Comparison of ENCODE assay signal across 9 mouse cellular contexts in the genomic region with DNA sequence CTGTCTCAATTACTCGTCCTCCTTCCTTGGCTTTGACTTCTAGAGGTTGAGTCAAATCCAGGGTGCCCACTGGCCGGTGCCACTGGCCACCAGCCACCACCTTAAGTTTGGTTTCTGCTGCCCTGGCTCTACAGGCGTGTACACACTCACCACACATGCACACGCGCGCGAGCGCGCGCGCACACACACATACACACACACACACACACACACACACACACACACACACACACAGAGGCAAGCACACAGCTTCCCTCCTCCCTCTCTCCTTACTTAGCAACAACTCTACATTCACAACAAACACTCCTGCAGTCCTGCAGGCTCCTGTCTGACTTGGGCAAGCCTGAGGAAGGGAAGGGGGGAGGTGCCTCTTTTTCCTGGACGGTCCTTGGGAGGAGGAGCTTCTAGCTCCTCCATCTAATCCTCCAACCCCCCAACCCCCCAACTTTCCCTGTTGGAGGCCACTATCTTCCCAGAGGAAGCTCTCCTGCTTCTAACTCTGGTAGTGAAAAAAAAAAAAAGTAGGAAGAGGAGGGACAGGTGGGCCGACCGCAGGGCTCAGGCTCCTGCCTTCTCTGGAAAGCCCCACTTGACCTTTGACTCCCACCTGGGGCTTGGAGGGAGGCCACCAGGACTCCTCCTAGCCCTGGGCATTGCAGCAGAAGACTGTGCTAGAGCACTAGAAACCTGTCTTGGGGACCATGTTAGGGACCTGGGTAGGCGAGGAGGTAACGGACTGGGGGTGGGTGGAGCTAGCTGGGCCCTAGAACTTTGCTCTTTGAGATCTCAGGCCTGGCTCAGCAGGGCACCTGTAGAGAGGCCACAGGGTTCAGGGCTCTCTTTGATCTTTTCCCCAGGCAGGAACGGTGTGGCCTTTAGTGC. TPM values are rescaled to one million over a fixed set of nuclear protein-coding genes. Genes with fewer than 3 reads are reported as not detected.
DNase-seq lines count a peak whose midpoint lies in the region; ATAC-seq and TF ChIP-seq lines count a peak whose summit lies in the region.
"Had no signal": no experiment of that assay in that cellular context is flagged by ENCODE, and none has a peak within 500 bp of the region (broad histone marks: within the 10 kb centered on the region; RNA-seq: fewer than 3 reads in every experiment).

No protein-coding gene starts in this region.

- no peaks in the 10 kb centered on the region for H3K27me3 ChIP-seq in heart, embryonic 13.5 days (replicated peaks)
- H3K27me3 ChIP-seq in kidney, postnatal 0 days (ENCODE audit: insufficient read depth, low read length) = no peaks in the 10 kb centered on the region

- H3K4me1 ChIP-seq in heart, embryonic 13.5 days = peaks cover 100% of the 10 kb centered on the region
- peaks cover 97% of the 10 kb centered on the region for H3K4me1 ChIP-seq in kidney, postnatal 0 days (replicated peaks; ENCODE audit: insufficient read depth, low read length)

- 19% methylated on average over 17 of the region's 17 CpGs for WGBS in heart, embryonic 13.5 days
- WGBS in kidney, postnatal 0 days = 17% methylated on average over 17 of the region's 17 CpGs

- no peak for ATAC-seq in heart, embryonic 13.5 days (ENCODE audit: extremely low read depth, insufficient number of reproducible peaks, low FRiP score, low TSS enrichment)
- ATAC-seq in kidney, postnatal 0 days (replicated peaks; ENCODE audit: low FRiP score, low read depth) = peak; percentile 34
- ATAC-seq in megakaryocyte, adult 5-6 weeks (ENCODE audit: poor library complexity, severe bottlenecking) = no peak

- H3K4me3 ChIP-seq in layer of hippocampus, adult 2 months = no peak overlapping the region
- H3K4me3 ChIP-seq in heart, embryonic 13.5 days = peak overlapping the region; percentile 99
- H3K4me3 ChIP-seq in kidney, postnatal 0 days (replicated peaks; ENCODE audit: low read depth, low read length) = peak overlapping the region; percentile 20; the same call in 1 of the 2 replicates

- peak overlapping the region; percentile 83 for H3K4me2 ChIP-seq in heart, embryonic 13.5 days
- H3K4me2 ChIP-seq in kidney, postnatal 0 days (ENCODE audit: low read length) = peak overlapping the region; percentile 77

- TF ChIP-seq CTCF in layer of hippocampus, adult 2 months (conservative IDR thresholded peaks at IDR 0.05) = no peak
- TF ChIP-seq CTCF in kidney, postnatal 0 days (IDR thresholded peaks at IDR 0.05; ENCODE audit: low read depth) = no peak

- H3K9me3 ChIP-seq in heart, embryonic 13.5 days = no peaks in the 10 kb centered on the region
- no peaks in the 10 kb centered on the region for H3K9me3 ChIP-seq in kidney, postnatal 0 days (replicated peaks; ENCODE audit: low read length)

- peaks cover 9% of the 10 kb centered on the region; the same call in 1 of the 2 replicates for H3K36me3 ChIP-seq in heart, embryonic 13.5 days
- no peaks in the 10 kb centered on the region for H3K36me3 ChIP-seq in kidney, postnatal 0 days (ENCODE audit: insufficient read depth, low read length)

- peak overlapping the region; percentile 99 for H3K9ac ChIP-seq in heart, embryonic 13.5 days
- H3K9ac ChIP-seq in kidney, postnatal 0 days (ENCODE audit: low read depth, low read length) = peak overlapping the region; percentile 38; the same call in 1 of the 2 replicates

- DNase-seq in layer of hippocampus, adult 2 months (ENCODE audit: low spot score in 2 of 2) = no peak
- no peak for DNase-seq in layer of hippocampus, adult 18-20 months (ENCODE audit: low spot score in 2 of 2)
- peak; percentile 47 for DNase-seq in cerebellum, postnatal 10 days
- DNase-seq in kidney, postnatal 0 days (ENCODE audit: low spot score) = peak; percentile 72
- peak; percentile 49 to 67 for DNase-seq in lung, postnatal 4 days
- DNase-seq in right cerebral cortex, postnatal 36 days (ENCODE audit: low spot score in 2 of 2) = no peak

- H3K27ac ChIP-seq in layer of hippocampus, adult 2 months = peak overlapping the region; percentile 53; the same call in 1 of the 2 replicates
- peak overlapping the region; percentile 91 for H3K27ac ChIP-seq in heart, embryonic 13.5 days (replicated peaks)
- peak overlapping the region; percentile 95 for H3K27ac ChIP-seq in kidney, postnatal 0 days

RNA-seq across cellular contexts. Expression of a gene that starts 7.7 kb away (rescaled TPM):
- total RNA-seq in layer of hippocampus, adult 2 months (2021) = 10 to 100 TPM; 68.4 to 76.9 TPM
- 10 to 100 TPM; 64.0 to 72.3 TPM for total RNA-seq in layer of hippocampus, adult 18-20 months (2021)
- 7.3 and 9.4 TPM in 2 replicates for polyA plus RNA-seq in heart, embryonic 13.5 days (2015; fragmentation: Nextera tagmentation; extraction: Ambion mirVana)
- polyA plus RNA-seq in kidney, postnatal 0 days (2015; fragmentation: Nextera tagmentation; extraction: Ambion mirVana) = 8.7 and 9.1 TPM in 2 replicates
- total RNA-seq in megakaryocyte, adult 5-6 weeks (2015) = 6.0 TPM in 2 replicates
- total RNA-seq in megakaryocyte, adult 5-6 weeks (2017) = 2.6 and 3.0 TPM in 2 replicates

RNA-seq across cellular contexts. Expression of a gene that starts 35.6 kb away (rescaled TPM):
- total RNA-seq in layer of hippocampus, adult 2 months (2021) = not detected
- not detected for total RNA-seq in layer of hippocampus, adult 18-20 months (2021)
- not detected in 2 replicates for polyA plus RNA-seq in heart, embryonic 13.5 days (2015; fragmentation: Nextera tagmentation; extraction: Ambion mirVana)
- polyA plus RNA-seq in kidney, postnatal 0 days (2015; fragmentation: Nextera tagmentation; extraction: Ambion mirVana) = 19.9 and 27.8 TPM in 2 replicates
- total RNA-seq in megakaryocyte, adult 5-6 weeks (2015) = not detected in 2 replicates
- total RNA-seq in megakaryocyte, adult 5-6 weeks (2017) = not detected in 2 replicates

RNA-seq across cellular contexts. Expression of a gene that starts 49.4 kb away (rescaled TPM):
- not detected for total RNA-seq in layer of hippocampus, adult 2 months (2021)
- total RNA-seq in layer of hippocampus, adult 18-20 months (2021) = not detected
- polyA plus RNA-seq in heart, embryonic 13.5 days (2015; fragmentation: Nextera tagmentation; extraction: Ambion mirVana) = not detected in 2 replicates
- polyA plus RNA-seq in kidney, postnatal 0 days (2015; fragmentation: Nextera tagmentation; extraction: Ambion mirVana) = not detected in 2 replicates
- not detected in 2 replicates for total RNA-seq in megakaryocyte, adult 5-6 weeks (2015)
- not detected in 2 replicates for total RNA-seq in megakaryocyte, adult 5-6 weeks (2017)
- total RNA-seq: gastrocnemius, postnatal 4 days had no signal

Comparison
In these comparisons a context has a peak if more than half of its experiments do, and no peak if none do; other contexts are left out.
1. DNase-seq: peak in cerebellum, postnatal 10 days (2 of 2), kidney, postnatal 0 days (single experiment) and lung, postnatal 4 days (2 of 2); none in layer of hippocampus, adult 2 months (0 of 2), layer of hippocampus, adult 18-20 months (0 of 2) and right cerebral cortex, postnatal 36 days (0 of 2).
2. RNA of a gene that starts 7.7 kb away (total RNA-seq): 68.4 to 76.9 TPM in layer of hippocampus, adult 2 months and 64.0 to 72.3 TPM in layer of hippocampus, adult 18-20 months; 2.6 to 6.0 TPM in megakaryocyte, adult 5-6 weeks; every median in the first group is over 4 times any median in the second.
3. Peak in every context shown above with its lines, with median percentiles within 50 percentile points of each other: H3K27ac ChIP-seq.